Mouse (Mus musculus) hindbrain, embryonic 15.5 days (tissue): Measurements from ENCODE around the gene 2210016F16Rik. TPM values are rescaled to one million over a fixed set of nuclear protein-coding genes. Genes with fewer than 3 reads are reported as not detected.
"Not testable (repeated sequence)": the region's sequence is repeated elsewhere in the genome, so short reads cannot be mapped to it uniquely, and the experiment has no call there.

Experiments used
- ATAC-seq: fragments of 200-750 bp; cut with Nextera tagmentation; 2 replicates; pipeline ENCODE4 v1.8.0; 2017; ENCODE audit warnings: low read depth, moderate number of reproducible peaks, moderate TSS enrichment; ENCODE audit not compliant: low FRiP score
- H3K27ac ChIP-seq: fragments of 300-500 bp; sonication (generic); replicated peaks from 2 replicates; pipeline ENCODE4 v1.5.1; 2015; ENCODE audit warnings: mild to moderate bottlenecking, inconsistent platforms
- H3K27me3 ChIP-seq: fragments of 300-500 bp; sonication (generic); 2 replicates; pipeline ENCODE4 v1.6.1; 2015; ENCODE audit warnings: control low read depth, inconsistent platforms
- H3K36me3 ChIP-seq: fragments of 300-500 bp; sonication (generic); 2 replicates; pipeline ENCODE4 v1.6.1; 2015; ENCODE audit warnings: control low read depth, inconsistent platforms
- H3K4me1 ChIP-seq: fragments of 300-500 bp; sonication (generic); replicated peaks from 2 replicates; pipeline ENCODE4 v1.6.1; 2015; ENCODE audit warnings: control low read depth, inconsistent platforms
- H3K4me2 ChIP-seq: fragments of 300-500 bp; sonication (generic); 2 replicates; pipeline ENCODE4 v1.6.1; 2015; ENCODE audit warnings: moderate library complexity, mild to moderate bottlenecking, inconsistent platforms
- H3K4me3 ChIP-seq: fragments of 300-500 bp; sonication (generic); 2 replicates; pipeline ENCODE4 v1.5.1; 2015; ENCODE audit warnings: mild to moderate bottlenecking, inconsistent platforms
- H3K9ac ChIP-seq: fragments of 300-500 bp; sonication (generic); 2 replicates; pipeline ENCODE4 v1.6.1; 2015; ENCODE audit warnings: inconsistent platforms
- H3K9me3 ChIP-seq: fragments of 300-500 bp; sonication (generic); 2 replicates; pipeline ENCODE4 v1.6.1; 2016; ENCODE audit warnings: control low read depth, inconsistent platforms
- WGBS: fragments of 180-500 bp; shearing (Covaris S2); methylation state at CpG from one replicate; pipeline ENCODE4 v1.1.7; 2015; 5-methylcytosine and 5-hydroxymethylcytosine counted together
- polyA plus RNA-seq: library from polyadenylated mRNA; unstranded; fragments of >200 nt; fragmentation: Nextera tagmentation; extraction: Ambion mirVana; gene quantifications from 2 replicates; pipeline ENCODE4 v1.2.1, GENCODE M21; 2015

2210016F16Rik gene
- polyA plus RNA-seq = 21.6 and 22.7 TPM in 2 replicates

DNA sequence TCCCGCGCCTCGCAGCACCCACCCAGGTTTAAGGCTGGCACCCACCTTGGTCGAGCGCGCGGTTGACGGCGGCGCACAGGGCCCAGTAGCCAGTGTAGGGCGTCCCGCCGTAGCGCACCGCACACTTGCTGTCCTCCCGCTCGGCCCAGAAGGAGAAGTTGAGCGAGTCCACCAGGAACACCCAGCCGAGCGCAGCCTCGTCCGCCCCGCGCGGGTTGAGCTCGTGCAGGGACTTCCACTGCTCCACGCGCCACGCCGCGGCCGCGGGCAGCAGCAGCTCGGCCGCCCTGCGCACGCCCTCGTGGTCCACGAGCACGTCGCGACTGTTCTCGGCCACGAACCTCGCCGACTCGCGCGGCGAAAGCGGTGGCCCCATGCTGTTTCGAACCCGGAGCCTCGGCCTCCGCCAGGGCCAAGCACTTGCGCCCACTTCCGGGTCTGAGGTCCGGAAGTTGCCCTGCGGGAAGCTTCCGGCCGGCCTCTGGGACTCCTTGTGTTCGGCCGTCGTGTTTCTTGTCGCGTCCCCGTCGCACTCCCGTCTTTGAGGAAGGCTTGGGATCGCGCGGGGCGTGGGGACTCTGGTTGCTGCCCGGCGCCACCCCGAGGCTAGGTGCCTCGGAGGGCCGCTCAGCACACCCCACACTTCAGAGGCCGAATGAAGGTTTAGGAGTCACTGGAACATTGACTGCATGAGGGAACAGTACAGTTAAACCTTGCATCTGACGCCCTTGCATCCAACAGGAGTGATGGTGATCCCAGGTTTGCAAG lies at the start of gene 2210016F16Rik:
Gene 2210016F16Rik, minus strand, starts transcription at position 447 of the 768 bp plus-strand sequence.
- H3K36me3 ChIP-seq = peaks cover 32% of the 10 kb centered on the region
- peak within 1 kb of the TSS; percentile 47 for H3K27ac ChIP-seq
- H3K9ac ChIP-seq = peak within 1 kb of the TSS; percentile 62
- WGBS = 2% methylated on average over 79 of the region's 80 CpGs
- no peaks in the 10 kb centered on the region for H3K27me3 ChIP-seq
- peak; percentile 79 for ATAC-seq
- no peaks in the 10 kb centered on the region for H3K9me3 ChIP-seq
- peaks cover 9% of the 10 kb centered on the region; the same call in 1 of the 2 replicates for H3K4me1 ChIP-seq
- peak within 1 kb of the TSS; percentile 91 for H3K4me2 ChIP-seq
- peak within 1 kb of the TSS; percentile 57 for H3K4me3 ChIP-seq

DNA sequence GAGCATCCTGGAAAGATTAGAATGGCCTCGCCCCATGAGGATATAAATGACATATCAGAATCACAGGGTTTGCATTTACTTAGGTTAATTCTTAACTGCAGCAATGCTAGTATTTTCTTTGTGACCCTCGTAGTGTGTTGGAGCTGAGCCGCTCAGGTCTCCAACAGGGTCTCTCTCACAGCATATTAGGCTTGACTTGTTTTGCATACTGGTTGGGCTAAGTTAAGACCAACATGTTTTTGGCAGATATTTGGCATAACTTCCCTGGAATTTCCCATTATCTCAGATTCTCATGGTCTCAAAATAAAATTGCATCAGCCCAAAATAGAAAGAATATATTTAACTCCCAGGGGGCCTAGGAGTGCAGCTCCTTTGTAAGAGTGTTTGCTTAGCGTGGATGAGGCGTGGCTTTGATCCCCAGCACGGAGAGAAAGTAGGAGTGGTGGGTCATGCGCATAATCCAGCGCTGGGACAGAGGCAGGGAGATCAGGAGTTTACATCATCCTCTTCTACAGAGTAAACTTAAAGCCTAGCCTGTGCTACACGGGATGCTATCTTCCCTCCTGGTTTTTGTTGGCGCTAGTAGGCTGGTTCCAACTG lies 38.1 kb upstream of the 2210016F16Rik start:
- no peak overlapping the region for H3K27ac ChIP-seq
- H3K4me1 ChIP-seq = no peaks in the 10 kb centered on the region
- H3K4me2 ChIP-seq = no peak overlapping the region
- H3K9ac ChIP-seq = no peak overlapping the region
- no peak overlapping the region for H3K4me3 ChIP-seq
- no peak for ATAC-seq
- WGBS = 70% methylated on average over 10 of the region's 10 CpGs
- H3K36me3 ChIP-seq = no peaks in the 10 kb centered on the region
- H3K27me3 ChIP-seq = no peaks in the 10 kb centered on the region
- no peaks in the 10 kb centered on the region for H3K9me3 ChIP-seq

DNA sequence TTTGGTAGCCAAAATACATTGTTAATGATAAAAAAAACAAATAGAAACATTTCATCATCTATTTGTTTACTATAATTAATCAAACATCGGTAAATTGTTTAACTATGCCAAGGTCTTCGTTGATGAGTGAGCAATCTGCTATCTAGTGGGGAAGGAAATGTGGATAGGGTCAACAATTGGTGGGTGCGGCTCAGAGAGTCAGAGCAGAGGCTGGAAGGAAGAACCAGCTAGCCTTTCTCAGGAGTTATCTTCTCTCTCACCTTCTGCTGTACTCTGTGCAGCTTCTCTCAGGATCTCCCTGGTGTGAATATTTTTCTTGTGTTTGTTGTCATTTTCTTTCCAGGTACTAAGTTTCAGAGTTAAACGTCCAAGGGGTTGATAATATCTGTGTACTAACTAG lies 37.2 kb upstream of the 2210016F16Rik start:
- Histone ChIP-seq H3K9me3 (no peaks in the 10 kb centered on the region), H3K4me1 (no peaks in the 10 kb centered on the region), H3K9ac (no peak overlapping the region), H3K4me2 (no peak overlapping the region), H3K27me3 (no peaks in the 10 kb centered on the region), H3K4me3 (no peak overlapping the region), H3K36me3 (no peaks in the 10 kb centered on the region), H3K27ac (no peak overlapping the region)
- ATAC-seq = no peak
- WGBS = 92% methylated on average over 4 of the region's 4 CpGs

DNA sequence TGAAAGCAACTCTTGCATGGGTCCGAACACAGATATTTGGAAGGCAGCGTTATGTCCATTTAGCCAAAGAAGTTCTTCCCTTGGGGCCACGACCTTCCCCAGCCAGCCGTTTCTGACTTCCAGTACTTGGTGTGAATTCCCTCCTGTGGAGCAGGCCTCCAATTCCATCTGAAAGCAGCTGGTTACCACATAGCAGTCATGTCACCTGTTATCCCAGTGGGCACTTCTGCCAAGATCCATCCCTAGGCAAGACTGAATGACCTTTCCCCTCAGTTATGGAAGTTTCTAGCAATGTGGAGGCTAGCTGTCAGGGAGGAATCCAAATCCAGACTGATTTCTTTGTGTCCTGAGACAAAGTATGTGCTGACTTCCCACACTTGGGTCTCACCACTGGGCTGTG lies 36.0 kb upstream of the 2210016F16Rik start:
- ATAC-seq = no peak
- Histone ChIP-seq H3K9me3 (no peaks in the 10 kb centered on the region), H3K4me2 (no peak overlapping the region), H3K36me3 (no peaks in the 10 kb centered on the region), H3K9ac (no peak overlapping the region), H3K4me3 (no peak overlapping the region), H3K4me1 (no peaks in the 10 kb centered on the region), H3K27me3 (no peaks in the 10 kb centered on the region), H3K27ac (no peak overlapping the region)
- WGBS = 76% methylated on average over 4 of the region's 4 CpGs

DNA sequence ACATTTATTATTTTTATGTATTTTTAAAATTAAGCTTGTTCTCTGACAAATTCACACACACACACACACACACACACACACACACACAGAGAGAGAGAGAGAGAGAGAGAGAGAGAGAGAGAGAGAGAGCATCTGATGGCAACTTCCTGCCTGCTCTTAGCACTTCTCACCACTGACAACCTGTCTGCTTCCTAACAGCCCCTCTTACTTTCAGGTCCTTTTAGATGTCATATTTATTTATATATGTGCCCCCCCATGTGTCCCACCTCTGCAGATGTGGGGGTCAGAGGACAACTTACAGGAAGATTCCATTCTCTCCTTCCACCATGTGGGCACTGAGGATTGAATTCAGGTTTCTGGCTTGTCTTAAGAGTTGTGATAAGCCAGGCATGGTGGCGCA lies 34.2 kb upstream of the 2210016F16Rik start:
- Histone ChIP-seq H3K4me1 (no peaks in the 10 kb centered on the region), H3K27me3 (no peaks in the 10 kb centered on the region), H3K9ac (no peak overlapping the region), H3K4me3 (no peak overlapping the region), H3K27ac (no peak overlapping the region), H3K9me3 (no peaks in the 10 kb centered on the region), H3K4me2 (no peak overlapping the region), H3K36me3 (no peaks in the 10 kb centered on the region)
- ATAC-seq = no peak
- 100% methylated on average over 1 of the region's 1 CpGs for WGBS

DNA sequence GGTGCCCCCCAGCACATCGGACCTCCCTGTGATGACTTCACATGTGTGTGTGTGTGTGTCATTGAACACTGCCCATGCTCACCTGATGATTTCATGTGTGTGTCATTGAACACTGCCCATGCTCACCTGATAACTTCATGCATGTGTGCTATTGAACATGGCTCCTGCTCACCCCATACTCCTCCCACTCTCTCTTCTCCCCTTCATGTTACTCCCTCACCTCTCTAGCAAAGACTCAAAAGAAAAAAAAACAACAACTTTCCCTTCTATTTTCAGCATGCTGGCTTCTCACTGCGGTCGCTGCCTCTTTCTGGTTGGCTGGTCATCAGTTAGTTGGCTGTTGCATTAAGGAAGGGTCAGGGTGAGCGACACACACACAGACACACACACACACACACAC lies 33.6 kb upstream of the 2210016F16Rik start:
- ATAC-seq = no peak
- WGBS = 74% methylated on average over 4 of the region's 4 CpGs
- H3K4me3 ChIP-seq = no peak overlapping the region
- H3K27me3 ChIP-seq = no peaks in the 10 kb centered on the region
- no peak overlapping the region for H3K27ac ChIP-seq
- H3K9me3 ChIP-seq = no peaks in the 10 kb centered on the region
- H3K9ac ChIP-seq = no peak overlapping the region
- H3K4me2 ChIP-seq = no peak overlapping the region
- H3K36me3 ChIP-seq = no peaks in the 10 kb centered on the region
- H3K4me1 ChIP-seq = no peaks in the 10 kb centered on the region

DNA sequence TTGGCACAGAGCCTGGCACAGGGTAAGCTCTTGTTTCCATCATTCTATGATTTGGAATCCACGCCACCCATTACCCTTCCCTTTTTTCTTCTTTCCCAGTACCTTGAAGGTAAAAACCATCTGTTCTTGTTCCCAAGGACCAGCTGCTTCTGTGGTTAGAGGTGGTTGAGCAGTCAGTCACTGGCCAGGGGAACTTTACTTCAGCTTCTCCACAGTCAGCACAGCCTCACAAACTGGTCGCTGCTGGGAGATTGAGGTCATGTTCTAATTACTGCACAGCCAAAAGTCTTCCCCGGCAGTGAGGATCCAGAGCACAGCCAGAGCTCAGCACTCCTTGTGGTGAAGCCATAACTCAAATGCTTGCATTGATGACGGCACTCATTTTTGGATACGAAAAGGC lies 30.8 kb upstream of the 2210016F16Rik start:
- no peak for ATAC-seq
- Histone ChIP-seq H3K9ac (no peak overlapping the region), H3K27ac (no peak overlapping the region), H3K9me3 (no peaks in the 10 kb centered on the region), H3K4me3 (no peak overlapping the region), H3K4me1 (no peaks in the 10 kb centered on the region), H3K4me2 (no peak overlapping the region), H3K36me3 (no peaks in the 10 kb centered on the region), H3K27me3 (no peaks in the 10 kb centered on the region)
- WGBS = 82% methylated on average over 5 of the region's 5 CpGs

DNA sequence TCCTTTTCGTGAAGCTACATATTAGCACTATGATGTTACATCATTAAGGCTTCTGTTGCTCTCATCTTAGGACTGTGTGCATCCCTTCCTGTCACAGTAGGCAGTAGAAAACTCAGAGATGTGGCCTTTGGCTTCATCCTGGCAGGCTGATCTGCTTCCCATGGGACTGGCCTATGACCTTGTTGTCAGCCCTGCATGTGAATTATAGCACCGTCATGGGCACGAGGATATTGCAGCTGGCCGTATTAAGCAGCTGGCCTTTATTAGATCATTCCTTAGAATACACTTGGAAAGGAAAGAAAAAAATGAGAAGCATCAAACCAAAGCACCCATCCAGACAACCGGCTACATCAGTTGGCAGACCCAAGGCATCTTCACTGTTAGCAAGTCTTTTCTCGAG lies 30.3 kb upstream of the 2210016F16Rik start:
- Histone ChIP-seq H3K4me2 (no peak overlapping the region), H3K9ac (no peak overlapping the region), H3K27ac (no peak overlapping the region), H3K4me1 (no peaks in the 10 kb centered on the region), H3K36me3 (0 out of 2 replicates have a peak, but pooled peaks cover under 1% of the 10 kb centered on the region), H3K9me3 (no peaks in the 10 kb centered on the region), H3K27me3 (no peaks in the 10 kb centered on the region), H3K4me3 (no peak overlapping the region)
- 70% methylated on average over 6 of the region's 6 CpGs for WGBS
- no peak for ATAC-seq

DNA sequence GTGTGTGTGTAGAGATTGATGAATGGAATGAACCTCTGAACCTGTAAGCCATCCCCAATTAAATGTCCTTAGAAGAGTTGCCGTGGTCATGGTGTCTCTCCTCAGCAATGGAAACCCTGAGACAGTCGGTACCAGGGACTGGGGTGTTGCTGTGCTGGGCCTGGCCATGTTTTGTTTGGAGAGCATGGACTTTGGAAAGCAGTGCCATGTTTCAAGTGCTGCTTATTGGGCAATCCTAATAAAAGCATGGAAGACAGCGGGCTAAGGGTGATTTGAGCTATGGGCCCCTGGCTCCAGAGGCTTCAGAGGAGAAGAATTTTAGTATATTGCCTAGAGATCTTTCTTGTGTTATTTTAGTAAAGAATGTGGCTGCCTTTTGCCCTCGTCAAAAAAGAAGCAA lies 26.0 kb upstream of the 2210016F16Rik start:
- H3K4me1 ChIP-seq = no peaks in the 10 kb centered on the region
- 0 out of 2 replicates have a peak, but pooled peaks cover 5% of the 10 kb centered on the region for H3K36me3 ChIP-seq
- no peak overlapping the region for H3K27ac ChIP-seq
- no peaks in the 10 kb centered on the region for H3K9me3 ChIP-seq
- no peak for ATAC-seq
- no peaks in the 10 kb centered on the region for H3K27me3 ChIP-seq
- WGBS = 96% methylated on average over 4 of the region's 4 CpGs
- H3K4me2 ChIP-seq = no peak overlapping the region
- no peak overlapping the region for H3K9ac ChIP-seq
- no peak overlapping the region for H3K4me3 ChIP-seq

DNA sequence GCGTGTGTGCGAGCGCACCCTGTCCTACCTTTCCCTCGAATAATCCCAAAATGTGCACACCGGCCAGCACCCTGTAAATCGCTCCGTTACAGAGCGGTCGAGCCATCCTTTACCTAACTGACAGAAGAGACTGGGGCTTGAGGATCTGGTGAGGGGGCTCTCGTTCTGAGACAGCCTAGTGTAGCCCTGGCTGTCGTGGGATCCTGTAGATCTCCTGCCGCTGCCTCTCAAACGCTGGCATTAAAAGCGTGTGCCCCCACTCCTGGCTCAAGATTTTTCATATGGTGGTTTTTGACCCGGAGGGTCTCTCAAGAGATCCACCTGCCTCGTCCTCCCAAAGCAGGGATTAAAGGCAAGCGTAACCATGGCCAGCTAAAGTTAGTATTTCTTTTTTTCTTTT lies 18.2 kb upstream of the 2210016F16Rik start, which contains the start of gene Hnrnpk:
Gene Hnrnpk, minus strand, starts transcription at position 101 of the 400 bp plus-strand sequence.
- peaks cover 14% of the 10 kb centered on the region for H3K4me1 ChIP-seq
- peak within 1 kb of the TSS; percentile 100 for H3K9ac ChIP-seq
- H3K27me3 ChIP-seq, H3K9me3 ChIP-seq, H3K36me3 ChIP-seq, ATAC-seq: not testable (repeated sequence)
- H3K4me3 ChIP-seq = peak within 1 kb of the TSS; percentile 94
- peak within 1 kb of the TSS; percentile 100 for H3K27ac ChIP-seq
- WGBS = 6% methylated on average over 17 of the region's 17 CpGs
- H3K4me2 ChIP-seq = peak within 1 kb of the TSS; percentile 57

DNA sequence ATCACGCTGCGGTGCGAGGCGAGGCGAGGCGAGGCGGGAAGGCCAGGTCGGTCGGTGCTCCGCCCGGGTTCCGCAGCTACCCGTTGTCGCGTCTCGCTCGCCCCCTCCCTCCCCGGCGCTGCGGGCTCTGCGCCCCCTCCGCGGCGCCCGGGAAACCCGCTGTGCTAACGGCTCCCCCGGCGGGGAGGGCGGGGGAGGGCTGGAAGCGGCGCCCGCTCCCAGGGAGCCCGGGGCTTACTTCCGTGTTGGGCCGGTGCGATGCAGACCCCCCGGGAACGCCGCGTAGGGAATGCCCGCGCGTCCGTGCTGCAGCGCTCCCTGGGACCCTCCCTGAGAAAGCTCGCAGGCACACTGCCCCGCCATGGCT lies 17.7 kb upstream of the 2210016F16Rik start:
- ATAC-seq = peak; percentile 77

DNA sequence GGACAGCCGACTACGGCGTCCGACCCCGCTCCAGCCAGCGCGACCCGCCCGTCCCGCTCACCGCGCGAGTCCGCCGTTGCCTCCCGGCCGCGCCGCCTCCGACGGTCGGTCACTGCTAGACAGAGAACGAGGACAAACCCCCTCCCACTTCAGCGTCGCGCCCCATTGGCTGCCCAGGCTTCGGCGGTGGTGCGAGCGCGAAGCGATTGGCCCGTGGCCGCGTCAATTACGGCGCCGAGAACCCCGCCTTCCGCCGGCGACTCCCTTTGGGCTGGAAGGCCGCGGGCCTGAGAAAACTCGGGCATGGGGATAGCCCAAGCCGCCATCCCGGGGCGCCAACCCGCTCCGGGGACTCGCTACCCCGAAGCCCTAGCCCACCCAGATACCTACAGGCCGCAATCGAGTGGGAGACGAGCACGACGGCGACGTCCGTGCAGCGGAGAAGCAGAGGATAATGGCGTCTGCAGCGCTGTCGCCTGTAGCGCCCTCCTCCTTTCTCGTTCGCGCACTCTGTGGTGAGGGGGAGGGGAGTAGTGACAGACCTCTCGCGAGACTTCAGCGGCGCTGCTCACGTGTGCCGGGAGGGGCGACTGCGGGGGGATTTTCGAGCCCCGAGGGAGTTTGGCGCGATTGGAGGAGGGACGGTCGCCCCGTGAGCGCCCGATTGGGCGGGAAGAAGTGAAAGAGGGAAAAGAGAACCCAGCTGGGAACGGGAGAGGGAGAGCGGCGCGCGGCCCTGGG lies 17.1 kb upstream of the 2210016F16Rik start, which contains the start of gene Rmi1:
Gene Rmi1, plus strand, starts transcription at position 246 of the 741 bp plus-strand sequence.
- Histone ChIP-seq H3K4me1 (peaks cover 19% of the 10 kb centered on the region), H3K27me3 (no peaks in the 10 kb centered on the region), H3K4me3 (peak within 1 kb of the TSS; percentile 94), H3K9me3 (no peaks in the 10 kb centered on the region), H3K27ac (peak within 1 kb of the TSS; percentile 100), H3K4me2 (peak within 1 kb of the TSS; percentile 87), H3K9ac (peak within 1 kb of the TSS; percentile 100), H3K36me3 (peaks cover 16% of the 10 kb centered on the region)
- ATAC-seq = peak; percentile 97
- under 1% methylated on average over 91 of the region's 91 CpGs for WGBS

More for the DNA sequence above, 17.7 kb upstream of the 2210016F16Rik start:
- under 1% methylated on average over 27 of the region's 48 CpGs for WGBS
- Histone ChIP-seq H3K27ac (peak overlapping the region; percentile 100), H3K9me3 (no peaks in the 10 kb centered on the region), H3K9ac (peak overlapping the region; percentile 100), H3K4me2 (peak overlapping the region; percentile 57), H3K27me3 (no peaks in the 10 kb centered on the region), H3K36me3 (peaks cover 11% of the 10 kb centered on the region), H3K4me3 (peak overlapping the region; percentile 94), H3K4me1 (peaks cover 16% of the 10 kb centered on the region)
